Mouse (Mus musculus): ENCODE measurements around the gene Tanc2.

GRCm38 (mm10) chr11:105909617-105910016 is 319.8 kb downstream of the Tanc2 start:
- TF ChIP-seq MAX (IDR thresholded peaks at IDR 0.05; ENCODE audit: low read length) (no peak), HCFC1 (IDR thresholded peaks at IDR 0.05; ENCODE audit: low read depth, low read length) (no peak), CTCF (IDR thresholded peaks at IDR 0.05 in 2 of 3, conservative IDR thresholded peaks at IDR 0.05 in 1 of 3; ENCODE audit: control insufficient read depth in 1 of 3, insufficient read depth in 1 of 3, low read depth in 2 of 3, low read length in 3 of 3, poor library complexity in 1 of 3, severe bottlenecking in 1 of 3) (no peak), ZKSCAN1 (IDR thresholded peaks at IDR 0.05; ENCODE audit: low read depth, low read length) (no peak), GATA1 (IDR thresholded peaks at IDR 0.05; ENCODE audit: low read depth, low read length) (no peak), POLR2A (IDR thresholded peaks at IDR 0.05; ENCODE audit: control insufficient read depth in 1 of 2, insufficient read depth in 1 of 2, low read depth in 1 of 2, low read length in 2 of 2, poor library complexity in 1 of 2) (no peak), UBTF (IDR thresholded peaks at IDR 0.05; ENCODE audit: borderline replicate concordance, insufficient read depth, low read depth, low read length) (no peak), NELFE (IDR thresholded peaks at IDR 0.05; ENCODE audit: low read depth, low read length) (no peak), USF1 (IDR thresholded peaks at IDR 0.05; ENCODE audit: low read depth, low read length) (no peak), MYC (IDR thresholded peaks at IDR 0.05; ENCODE audit: low read depth, low read length) (no peak), POLR2AphosphoS2 (IDR thresholded peaks at IDR 0.05; ENCODE audit: low read length) (no peak), NRF1 (IDR thresholded peaks at IDR 0.05; ENCODE audit: insufficient read depth, low read depth, low read length, poor library complexity, severe bottlenecking) (no peak), CHD1 (IDR thresholded peaks at IDR 0.05; ENCODE audit: low read depth, low read length) (no peak)

Measured in MEL (cell line).